Mouse (Mus musculus) cerebellum, postnatal 36 days (tissue): ENCODE results near the gene Pcbp4.

ENCODE experiments used
- DNase-seq, 2 experiments: peaks; one replicate each; pipeline ENCODE4 v3.0.0; 2021 to 2022; ENCODE audit warnings: mixed read lengths in 2 of 2

The Pcbp4 gene

GRCm38 (mm10) chr9:106464751-106465541 lies 11.9 kb downstream of the Pcbp4 start:
- DNase-seq, result peak; percentile 84 to 92

GRCm38 (mm10) chr9:106465571-106466200 lies 12.6 kb downstream of the Pcbp4 start, which contains the start of gene Gpr62:
Gpr62 (minus strand) TSS chr9:106465938.
- DNase-seq, result peak; percentile 76 to 84

- peak in 1 of 2 experiments; percentile 5 for DNase-seq
Observed at GRCm38 (mm10) chr9:106466721-106467120, 13.6 kb downstream of the Pcbp4 start.

GRCm38 (mm10) chr9:106467746-106468145 lies 14.7 kb downstream of the Pcbp4 start:
- peak in 1 of 2 experiments; percentile 10 for DNase-seq

GRCm38 (mm10) chr9:106469317-106469716 lies 16.2 kb downstream of the Pcbp4 start:
- peak in 1 of 2 experiments; percentile 2 for DNase-seq

- DNase-seq, result peak in 1 of 2 experiments; percentile 2
Observed at GRCm38 (mm10) chr9:106469776-106470175, 16.7 kb downstream of the Pcbp4 start.

- peak; percentile 3 to 4 for DNase-seq
Observed at GRCm38 (mm10) chr9:106470991-106471750, 18.1 kb downstream of the Pcbp4 start.

GRCm38 (mm10) chr9:106471892-106472291 lies 18.8 kb downstream of the Pcbp4 start:
- DNase-seq, result peak; percentile 28 to 38

GRCm38 (mm10) chr9:106472321-106472720 lies 19.2 kb downstream of the Pcbp4 start:
- peak; percentile 4 to 7 for DNase-seq

GRCm38 (mm10) chr9:106473081-106473752 lies 20.1 kb downstream of the Pcbp4 start:
- DNase-seq, result peak; percentile 3 to 12

- DNase-seq, result peak in 1 of 2 experiments; percentile 20
Observed at GRCm38 (mm10) chr9:106473753-106474105, 20.6 kb downstream of the Pcbp4 start.

GRCm38 (mm10) chr9:106474456-106474855 lies 21.4 kb downstream of the Pcbp4 start:
- DNase-seq, result peak; percentile 72 to 82

GRCm38 (mm10) chr9:106475046-106475445 lies 22.0 kb downstream of the Pcbp4 start:
- peak in 1 of 2 experiments; percentile 9 for DNase-seq

GRCm38 (mm10) chr9:106475663-106476001 lies 22.5 kb downstream of the Pcbp4 start, which contains the start of gene Rrp9:
Rrp9 (plus strand) TSS chr9:106475963.
- DNase-seq, result peak in 1 of 2 experiments; percentile 11

- DNase-seq, result no peak
Observed at GRCm38 (mm10) chr9:106476002-106476923, 23.2 kb downstream of the Pcbp4 start.

- peak; percentile 97 to 99 for DNase-seq
Observed at GRCm38 (mm10) chr9:106476924-106477484, 23.9 kb downstream of the Pcbp4 start, which contains the start of gene Parp3. Parp3 (minus strand) TSS chr9:106476949.

GRCm38 (mm10) chr9:106477649-106478048 lies 24.6 kb downstream of the Pcbp4 start:
- no peak for DNase-seq

- DNase-seq, result no peak
Observed at GRCm38 (mm10) chr9:106478101-106478500, 25.0 kb downstream of the Pcbp4 start.

- no peak for DNase-seq
Observed at GRCm38 (mm10) chr9:106480541-106480940, 27.4 kb downstream of the Pcbp4 start.

- DNase-seq, result no peak
Observed at GRCm38 (mm10) chr9:106481075-106481474, 28.0 kb downstream of the Pcbp4 start.

- no peak for DNase-seq
Observed at GRCm38 (mm10) chr9:106481676-106482075, 28.6 kb downstream of the Pcbp4 start.
